In genomic region chr19:4989013-4989412, GRCm38 (mm10) we compare ENCODE assay signal across 8 mouse cellular contexts. TPM values are rescaled to one million over a fixed set of nuclear protein-coding genes. Genes with fewer than 3 reads are reported as not detected.
DNase-seq lines count a peak whose midpoint lies in the region; ATAC-seq and TF ChIP-seq lines count a peak whose summit lies in the region.

No protein-coding gene starts in this region.

- peaks cover 11% of the 10 kb centered on the region for H3K4me1 ChIP-seq in embryonic facial prominence, embryonic 10.5 days
- no peaks in the 10 kb centered on the region for H3K4me1 ChIP-seq in small intestine, adult 2 months (ENCODE audit: control insufficient read depth, insufficient read depth, insufficient read length, low read length)

- H3K36me3 ChIP-seq in embryonic facial prominence, embryonic 10.5 days (replicated peaks), result no peaks in the 10 kb centered on the region
- H3K36me3 ChIP-seq in small intestine, adult 2 months (ENCODE audit: control insufficient read depth, insufficient read depth, low read length), result no peaks in the 10 kb centered on the region

- no peak for TF ChIP-seq CTCF in layer of hippocampus, adult 2 months (conservative IDR thresholded peaks at IDR 0.05)
- 0 out of 2 replicates have a peak, but pooled peaks have one; percentile 4 for TF ChIP-seq CTCF in small intestine, adult 2 months (IDR thresholded peaks at IDR 0.05; ENCODE audit: extremely low read depth, insufficient read length, insufficient replicate concordance, low read depth, low read length)

- DNase-seq in CD4-positive helper T cell, adult 2 months (ENCODE audit: low read depth, low spot score), result peak; percentile 68
- DNase-seq in ZHBTc4 (ENCODE audit: low read depth, low spot score), result peak; percentile 91
- peak; percentile 95 for DNase-seq in embryonic facial prominence, embryonic 10.5 days (ENCODE audit: low spot score)
- peak; percentile 94 to 98 for DNase-seq in heart, postnatal 10 days
- peak; percentile 34 to 62 for DNase-seq in layer of hippocampus, adult 2 months (ENCODE audit: low spot score in 2 of 2)

- TF ChIP-seq POLR2A in small intestine, adult 2 months (IDR thresholded peaks at IDR 0.05; ENCODE audit: low read depth, low read length), result no peak

- peak overlapping the region; percentile 40; the same call in 1 of the 2 replicates for H3K4me3 ChIP-seq in embryonic facial prominence, embryonic 10.5 days
- H3K4me3 ChIP-seq in layer of hippocampus, adult 2 months, result peak overlapping the region; percentile 77
- no peak overlapping the region for H3K4me3 ChIP-seq in small intestine, adult 2 months (ENCODE audit: low read depth, low read length)

- H3K9me3 ChIP-seq in embryonic facial prominence, embryonic 10.5 days, result no peaks in the 10 kb centered on the region

- H3K27me3 ChIP-seq in embryonic facial prominence, embryonic 10.5 days (replicated peaks; ENCODE audit: low read depth, poor library complexity, severe bottlenecking), result peaks cover 82% of the 10 kb centered on the region
- peaks cover 10% of the 10 kb centered on the region; the same call in 1 of the 2 replicates for H3K27me3 ChIP-seq in small intestine, adult 2 months (ENCODE audit: control insufficient read depth, insufficient read depth, low read length)

- ATAC-seq in megakaryocyte progenitor cell, adult 5-6 weeks (replicated peaks; ENCODE audit: poor library complexity), result peak; percentile 97
- no peak for ATAC-seq in inflammation-experienced regulatory T-cells, adult 6 months

- WGBS in embryonic facial prominence, embryonic 10.5 days, result 4% methylated on average over 13 of the region's 13 CpGs
- WGBS in small intestine, adult 2 months, result 4% methylated on average over 13 of the region's 13 CpGs

- intact Hi-C loops in heart, postnatal 10 days (cut with DNase I), result no loop called here

- H3K27ac ChIP-seq in embryonic facial prominence, embryonic 10.5 days (replicated peaks), result no peak overlapping the region
- H3K27ac ChIP-seq in layer of hippocampus, adult 2 months, result peak overlapping the region; percentile 92
- no peak overlapping the region for H3K27ac ChIP-seq in small intestine, adult 2 months (ENCODE audit: insufficient read depth, low read depth, low read length)

RNA-seq across cellular contexts. Expression of gene Npas4, which starts 1.1 kb away (rescaled TPM):
- polyA plus RNA-seq in embryonic facial prominence, embryonic 10.5 days (2016; fragmentation: Nextera tagmentation; extraction: Ambion mirVana), result not detected in 2 replicates
- total RNA-seq in heart, postnatal 10 days (2021), result under 1 TPM; 0.10 to 0.24 TPM
- 10 to 100 TPM in 1 of 2 experiments, 1 to 10 TPM in 1; 6.4 to 11.2 TPM for total RNA-seq in layer of hippocampus, adult 2 months (2021)
- not detected in 2 replicates for total RNA-seq in megakaryocyte progenitor cell, adult 5-6 weeks (2015)
- total RNA-seq in megakaryocyte progenitor cell, adult 5-6 weeks (2017), result not detected in 2 replicates
- polyA plus RNA-seq in small intestine, adult 2 months (2012; rRNA removed), result 0.96 and 1.1 TPM in 2 replicates
- polyA plus RNA-seq in inflammation-experienced regulatory T-cells, adult 6 months (2017; shearing (Covaris generic)), result 1 to 10 TPM in 2 of 3 experiments, under 1 TPM in 1; 0.60 to 1.9 (median 1.4) TPM

RNA-seq across cellular contexts. Expression of gene Mrpl11, which starts 27.1 kb away (rescaled TPM):
- polyA plus RNA-seq in embryonic facial prominence, embryonic 10.5 days (2016; fragmentation: Nextera tagmentation; extraction: Ambion mirVana), result 164 and 165 TPM in 2 replicates
- 10 to 100 TPM; 62.0 to 67.0 TPM for total RNA-seq in heart, postnatal 10 days (2021)
- total RNA-seq in layer of hippocampus, adult 2 months (2021), result 10 to 100 TPM; 58.8 to 62.8 TPM
- 32.3 and 32.4 TPM in 2 replicates for total RNA-seq in megakaryocyte progenitor cell, adult 5-6 weeks (2015)
- 51.6 and 63.6 TPM in 2 replicates for total RNA-seq in megakaryocyte progenitor cell, adult 5-6 weeks (2017)
- 3.7 and 9.3 TPM in 2 replicates for polyA plus RNA-seq in small intestine, adult 2 months (2012; rRNA removed)
- polyA plus RNA-seq in inflammation-experienced regulatory T-cells, adult 6 months (2017; shearing (Covaris generic)), result 10 to 100 TPM; 76.1 to 89.6 (median 87.7) TPM

RNA-seq across cellular contexts. Expression of gene Slc29a2, which starts 34.6 kb away (rescaled TPM):
- polyA plus RNA-seq in embryonic facial prominence, embryonic 10.5 days (2016; fragmentation: Nextera tagmentation; extraction: Ambion mirVana), result 7.1 and 8.5 TPM in 2 replicates
- total RNA-seq in heart, postnatal 10 days (2021), result 10 to 100 TPM; 21.2 to 23.9 TPM
- 10 to 100 TPM; 16.2 to 16.7 TPM for total RNA-seq in layer of hippocampus, adult 2 months (2021)
- 3.6 and 5.2 TPM in 2 replicates for total RNA-seq in megakaryocyte progenitor cell, adult 5-6 weeks (2015)
- total RNA-seq in megakaryocyte progenitor cell, adult 5-6 weeks (2017), result 1.1 and 2.9 TPM in 2 replicates
- polyA plus RNA-seq in small intestine, adult 2 months (2012; rRNA removed), result 2.6 and 4.4 TPM in 2 replicates
- 1 to 10 TPM in 2 of 3 experiments, under 1 TPM in 1; 0.20 to 2.4 (median 1.7) TPM for polyA plus RNA-seq in inflammation-experienced regulatory T-cells, adult 6 months (2017; shearing (Covaris generic))

RNA-seq across cellular contexts. Expression of gene Peli3, which starts 46.1 kb away (rescaled TPM):
- 2.6 and 3.1 TPM in 2 replicates for polyA plus RNA-seq in embryonic facial prominence, embryonic 10.5 days (2016; fragmentation: Nextera tagmentation; extraction: Ambion mirVana)
- total RNA-seq in heart, postnatal 10 days (2021), result under 1 TPM; 0.53 to 0.94 TPM
- total RNA-seq in layer of hippocampus, adult 2 months (2021), result 10 to 100 TPM; 21.4 to 21.9 TPM
- total RNA-seq in megakaryocyte progenitor cell, adult 5-6 weeks (2015), result not detected in 2 replicates
- not detected in 2 replicates for total RNA-seq in megakaryocyte progenitor cell, adult 5-6 weeks (2017)
- 1.4 and 1.6 TPM in 2 replicates for polyA plus RNA-seq in small intestine, adult 2 months (2012; rRNA removed)
- polyA plus RNA-seq in inflammation-experienced regulatory T-cells, adult 6 months (2017; shearing (Covaris generic)), result under 1 TPM in 1 of 3 experiments, not detected in 2; 0.39 TPM

RNA-seq across cellular contexts. Expression of gene B4gat1, which starts 49.6 kb away (rescaled TPM):
- 34.7 and 36.1 TPM in 2 replicates for polyA plus RNA-seq in embryonic facial prominence, embryonic 10.5 days (2016; fragmentation: Nextera tagmentation; extraction: Ambion mirVana)
- total RNA-seq in heart, postnatal 10 days (2021), result 10 to 100 TPM; 38.3 to 45.5 TPM
- 100 to 1,000 TPM; 112 to 130 TPM for total RNA-seq in layer of hippocampus, adult 2 months (2021)
- total RNA-seq in megakaryocyte progenitor cell, adult 5-6 weeks (2015), result 0.99 TPM in 1 of 2 replicates, not detected in the other
- total RNA-seq in megakaryocyte progenitor cell, adult 5-6 weeks (2017), result 0.75 TPM in 1 of 2 replicates, not detected in the other
- 11.4 and 18.1 TPM in 2 replicates for polyA plus RNA-seq in small intestine, adult 2 months (2012; rRNA removed)
- 10 to 100 TPM; 10.3 to 12.5 (median 10.4) TPM for polyA plus RNA-seq in inflammation-experienced regulatory T-cells, adult 6 months (2017; shearing (Covaris generic))

Comparison
In these comparisons a context has a peak if more than half of its experiments do, and no peak if none do; other contexts are left out.
1. RNA of gene Npas4, which starts 1.1 kb away (total RNA-seq): 6.4 to 11.2 TPM in layer of hippocampus, adult 2 months; 0.10 to 0.24 TPM in heart, postnatal 10 days and not detected in megakaryocyte progenitor cell, adult 5-6 weeks; every median in the first group is over 4 times any median in the second.
2. Peak in every context shown above with its lines, with median percentiles within 50 percentile points of each other: DNase-seq.